Mouse (Mus musculus) B cell, adult 2 months (primary cell): Measurements from ENCODE around the gene Nsun2.

ENCODE experiments used
- DNase-seq, 2 experiments: peaks; one replicate each; pipeline ENCODE4 v3.0.0; 2022

Gene Nsun2

DNA sequence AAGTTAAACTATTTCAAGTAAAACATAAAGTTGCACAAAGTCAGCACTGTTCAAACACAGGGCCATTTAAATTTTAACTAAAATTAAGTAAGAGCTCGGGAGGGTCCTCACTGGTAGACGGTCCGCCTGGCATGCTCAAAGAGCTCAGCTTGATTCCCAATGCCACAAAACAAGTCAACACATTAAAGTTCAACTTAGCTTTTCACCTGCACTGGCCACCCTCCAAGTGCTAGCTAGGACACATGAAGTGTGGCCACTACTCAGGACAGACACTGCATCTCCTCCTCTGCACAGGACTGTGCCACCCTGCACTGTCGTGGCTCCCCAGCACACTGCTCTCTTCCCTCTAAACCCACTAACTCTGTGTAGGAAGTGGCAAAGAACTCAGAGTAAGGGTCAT is 7.7 kb upstream of the Nsun2 start:
- no peak for DNase-seq

DNA sequence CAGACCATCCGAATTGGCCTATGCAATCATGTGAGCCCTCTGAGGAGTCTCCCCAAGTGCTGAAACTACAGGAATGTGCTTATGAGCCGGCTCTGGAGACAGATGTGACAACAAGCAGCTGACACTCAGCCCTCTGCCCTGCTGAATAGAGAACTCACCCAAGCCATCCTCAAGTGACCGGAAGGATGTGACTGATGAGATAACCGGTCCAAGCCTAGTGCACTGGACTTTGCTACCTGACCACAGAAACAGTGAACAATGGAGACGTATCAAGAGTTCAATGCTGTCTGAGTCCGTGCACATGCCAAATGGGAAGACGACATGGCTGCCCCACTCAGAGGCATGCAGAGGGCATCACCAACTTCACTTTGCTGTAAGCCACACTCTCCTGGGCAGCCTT is 5.0 kb upstream of the Nsun2 start:
- no peak for DNase-seq

DNA sequence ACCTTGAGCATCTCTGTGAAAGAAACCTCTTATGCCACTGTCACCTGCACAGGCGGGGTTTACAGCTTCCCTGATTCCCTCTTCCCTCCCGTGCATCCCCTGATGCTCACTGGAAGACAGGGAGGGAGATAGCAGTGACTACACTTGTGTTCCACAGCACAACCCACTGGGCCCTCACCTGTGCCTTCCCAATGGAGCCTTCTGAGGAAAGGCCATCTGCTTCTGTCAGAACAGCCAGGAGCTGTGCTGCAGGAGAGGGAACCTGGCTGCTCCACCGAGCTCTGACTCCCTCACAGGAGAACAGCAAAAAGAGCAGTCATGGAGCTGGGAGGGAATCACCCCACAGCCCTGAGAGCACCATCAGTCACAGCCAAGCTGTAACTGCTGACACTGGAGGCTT is 3.4 kb upstream of the Nsun2 start:
- no peak for DNase-seq

DNA sequence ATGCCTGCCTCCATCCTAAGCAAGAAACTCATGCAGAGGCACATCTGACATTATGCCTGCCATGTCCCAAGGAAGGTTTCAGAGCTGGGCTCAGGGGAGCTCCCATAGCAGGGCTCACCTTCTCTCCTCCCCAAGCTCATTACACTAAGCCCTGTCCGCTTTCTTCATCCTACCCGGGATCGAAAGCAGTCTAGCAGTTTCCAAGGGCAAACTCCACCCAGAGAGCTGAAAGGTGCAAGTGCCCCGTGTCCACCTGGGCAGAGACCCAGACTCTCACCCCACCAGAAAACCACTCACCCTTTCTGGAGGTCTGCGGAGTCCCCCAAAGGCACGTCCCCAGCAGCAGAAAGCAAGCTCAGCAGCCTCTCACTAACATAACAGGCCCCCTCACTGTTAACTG is 2.6 kb upstream of the Nsun2 start:
- no peak for DNase-seq

DNA sequence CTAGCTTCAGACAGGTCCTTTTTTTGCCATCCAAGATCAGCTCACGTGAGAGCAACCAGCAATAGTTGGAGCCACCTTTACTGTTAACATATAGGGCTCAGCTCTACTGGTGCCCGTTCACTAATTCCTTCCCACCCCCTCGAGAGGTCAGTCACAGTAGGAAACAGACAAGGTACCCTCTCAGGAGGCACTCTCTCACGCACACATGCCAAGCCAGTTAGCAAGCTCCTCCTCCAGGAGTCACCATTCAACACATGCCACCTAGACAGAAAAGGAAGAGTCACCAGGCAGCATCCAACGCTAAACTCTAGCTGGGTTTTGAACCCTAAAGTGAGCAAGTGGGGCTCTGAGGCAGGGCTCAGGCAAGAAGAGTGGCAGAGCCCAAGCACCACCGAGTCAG is 2.1 kb upstream of the Nsun2 start:
- no peak for DNase-seq

DNA sequence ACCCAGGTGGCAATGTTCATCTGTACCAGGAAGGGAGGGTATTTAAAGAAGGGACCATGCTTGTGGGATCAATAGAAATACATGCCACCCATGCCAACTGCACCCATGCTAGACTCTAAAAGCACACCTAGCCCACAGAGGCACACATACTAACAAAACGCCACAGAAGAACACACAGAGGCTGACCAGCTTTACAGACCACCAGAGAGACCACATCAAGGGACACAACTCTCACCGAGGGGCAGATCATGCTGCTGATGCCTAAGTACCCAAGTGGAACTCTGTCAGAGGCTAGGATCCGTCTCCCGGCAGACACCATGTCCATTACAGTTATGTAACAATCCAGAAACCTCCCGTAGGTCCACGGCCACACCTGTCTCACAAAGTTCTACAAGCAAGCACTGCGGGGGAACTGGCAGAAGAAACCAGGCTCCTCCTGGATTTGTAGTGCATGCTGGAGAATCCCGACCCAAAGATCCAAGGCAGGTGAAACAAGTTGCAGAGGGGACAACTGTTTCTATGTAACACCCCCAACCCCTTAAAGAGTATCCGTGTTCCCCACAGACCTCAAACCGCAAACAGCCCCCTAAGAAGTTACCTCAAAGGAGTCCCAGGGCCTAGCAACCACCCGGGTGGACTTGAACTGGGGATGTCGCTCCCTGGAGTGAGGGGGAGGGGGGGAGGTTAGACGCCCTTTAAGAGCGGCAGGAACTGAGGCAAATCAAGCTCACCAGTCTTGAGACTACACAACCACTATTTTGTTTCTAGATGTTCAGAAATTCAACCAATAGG is 1.2 kb upstream of the Nsun2 start:
- DNase-seq = no peak

DNA sequence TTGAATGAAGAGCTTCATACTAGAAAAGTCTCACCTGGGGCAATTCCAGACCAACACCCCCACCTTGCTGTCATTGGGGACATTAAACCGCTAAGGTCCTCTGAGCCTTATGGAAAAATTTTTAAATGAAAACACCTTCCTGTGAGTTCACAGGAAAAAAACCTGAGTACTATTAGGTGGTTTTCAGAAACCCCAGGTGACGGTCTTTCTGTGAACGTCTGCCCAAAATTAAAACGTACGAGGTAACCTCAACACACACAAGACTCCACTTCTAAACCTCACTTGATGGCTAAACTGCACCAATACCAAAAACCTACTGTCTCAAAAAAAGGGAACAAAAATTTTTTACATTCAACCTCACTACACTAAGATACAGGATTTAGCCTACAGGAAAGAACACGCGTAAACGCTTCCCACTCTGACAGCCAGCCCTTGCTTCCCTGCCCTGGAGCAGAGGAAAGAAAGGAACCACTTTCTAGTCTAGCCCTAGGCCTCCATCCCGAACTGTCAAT is 597 bp upstream of the Nsun2 start:
- no peak for DNase-seq

DNA sequence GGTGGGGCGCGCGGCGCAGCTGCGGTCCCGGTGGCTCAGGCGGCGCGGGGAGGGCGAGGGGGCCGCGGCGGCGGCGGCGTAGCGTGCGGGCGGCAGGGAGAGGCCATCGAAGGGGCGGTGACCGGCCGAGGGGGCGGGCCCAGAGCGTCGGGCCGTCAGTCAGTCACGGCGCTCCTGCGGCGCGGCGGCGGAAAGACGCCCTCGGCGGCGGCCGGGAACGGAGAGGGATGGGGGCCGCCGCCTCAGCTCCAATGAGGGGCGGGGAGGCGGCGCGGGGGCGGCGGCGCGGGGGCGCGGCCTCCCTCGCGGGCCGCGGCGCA is 748 bp downstream of the Nsun2 start, which contains the start of gene Tent4a:
TSS of gene Tent4a (minus strand) at position 284 of the 320 bp plus-strand sequence.
- DNase-seq = no peak

DNA sequence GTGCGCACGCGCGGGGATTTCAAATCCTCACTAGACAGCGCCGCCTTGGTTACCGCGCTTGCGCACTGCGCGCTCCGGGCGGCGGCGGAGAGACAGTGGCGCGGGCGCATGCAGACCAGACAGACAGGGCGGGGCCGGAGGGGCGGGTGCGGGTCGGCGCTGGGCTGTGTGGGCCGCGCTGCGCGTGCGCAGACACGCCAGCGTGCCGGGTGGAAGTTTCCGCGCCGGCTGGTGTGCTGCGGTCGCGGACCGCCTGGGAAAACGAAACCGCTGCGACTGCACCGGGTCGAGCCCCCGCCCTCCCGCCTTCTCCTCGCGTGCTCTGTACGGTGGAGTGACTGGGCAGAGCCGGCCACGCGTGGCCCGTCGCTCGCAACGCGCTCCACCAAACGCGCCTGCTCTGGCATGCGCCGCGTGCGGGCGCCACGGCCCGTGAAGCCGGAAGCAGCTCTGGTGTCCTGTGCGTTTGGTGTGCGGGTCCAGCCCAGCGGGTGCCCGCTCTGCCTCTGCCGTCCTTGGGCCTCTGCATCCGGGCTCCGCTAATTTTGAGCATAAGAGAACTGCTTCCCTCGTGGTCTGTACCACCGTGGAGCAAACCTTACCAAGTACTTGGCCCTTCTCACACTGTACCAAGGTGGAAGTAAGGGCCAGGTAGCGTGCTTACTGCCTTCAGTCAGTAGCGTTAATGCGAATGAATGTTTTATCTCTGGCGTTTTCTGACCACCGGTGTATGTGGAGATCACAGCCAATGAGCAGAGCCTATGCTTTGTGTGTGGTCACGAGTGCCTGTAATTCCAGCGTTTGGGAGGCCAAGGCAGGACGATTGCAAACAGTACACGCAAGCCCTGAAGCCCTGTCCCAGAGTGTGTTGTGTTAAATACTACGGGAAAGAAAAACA is 1.4 kb downstream of the Nsun2 start:
- DNase-seq = peak; percentile 97 to 98

DNA sequence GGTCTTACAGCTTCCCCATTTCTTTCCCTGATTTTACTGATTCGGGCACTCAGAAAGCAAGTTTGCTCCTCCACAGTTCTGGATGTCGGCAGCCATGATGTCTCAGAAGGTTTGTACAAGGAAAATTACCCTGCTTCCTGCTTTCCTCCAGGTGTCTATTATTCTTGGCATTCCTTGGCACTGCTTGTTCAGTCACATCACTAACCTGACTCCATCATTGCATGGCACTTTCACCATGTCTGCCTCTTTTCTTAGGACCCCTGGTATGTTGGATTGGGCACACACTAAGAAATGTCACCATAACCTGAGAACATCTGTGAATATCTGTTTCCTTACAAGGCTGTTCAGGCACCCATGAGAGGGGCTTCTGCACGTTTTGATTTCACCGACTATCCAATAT is 2.5 kb downstream of the Nsun2 start:
- DNase-seq = no peak

DNA sequence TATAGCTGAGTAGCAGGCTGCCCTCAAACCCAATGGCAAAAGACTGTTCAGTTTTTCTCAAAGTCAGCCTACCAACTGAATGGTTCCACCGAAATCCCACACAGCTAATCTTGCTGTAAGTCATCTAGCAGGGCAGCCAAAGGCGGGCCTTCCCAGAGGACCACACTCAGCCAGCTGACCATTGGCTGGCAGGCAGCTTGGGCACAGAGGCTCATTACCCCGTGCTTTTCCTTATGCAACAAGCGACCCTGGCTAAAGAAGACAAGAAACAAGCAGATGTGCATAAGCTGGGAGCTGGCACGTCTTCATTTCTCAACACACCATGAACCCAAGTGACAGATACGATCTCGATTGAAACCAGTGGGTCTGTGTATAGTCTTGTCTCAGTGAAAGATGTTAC is 3.8 kb downstream of the Nsun2 start:
- DNase-seq = no peak

DNA sequence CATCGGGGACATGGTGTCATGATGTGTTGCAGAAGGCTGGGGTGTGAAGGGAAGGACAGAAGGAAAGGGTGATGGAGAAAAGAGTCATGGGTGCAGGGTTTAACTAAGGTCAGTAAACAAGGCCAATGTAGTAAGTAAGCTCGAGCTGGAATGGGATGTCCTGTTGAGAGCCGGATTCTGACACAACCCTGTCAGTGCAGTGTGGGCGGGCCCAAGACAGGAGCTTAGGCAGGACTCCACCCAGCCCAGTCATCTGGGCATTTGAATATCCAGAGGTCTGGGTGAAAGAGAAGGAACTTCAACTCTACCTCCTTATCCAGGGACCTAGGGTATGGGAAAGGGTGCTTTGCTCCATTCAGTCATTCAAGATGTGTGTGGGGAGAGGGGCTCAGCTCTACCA is 4.8 kb downstream of the Nsun2 start:
- no peak for DNase-seq

DNA sequence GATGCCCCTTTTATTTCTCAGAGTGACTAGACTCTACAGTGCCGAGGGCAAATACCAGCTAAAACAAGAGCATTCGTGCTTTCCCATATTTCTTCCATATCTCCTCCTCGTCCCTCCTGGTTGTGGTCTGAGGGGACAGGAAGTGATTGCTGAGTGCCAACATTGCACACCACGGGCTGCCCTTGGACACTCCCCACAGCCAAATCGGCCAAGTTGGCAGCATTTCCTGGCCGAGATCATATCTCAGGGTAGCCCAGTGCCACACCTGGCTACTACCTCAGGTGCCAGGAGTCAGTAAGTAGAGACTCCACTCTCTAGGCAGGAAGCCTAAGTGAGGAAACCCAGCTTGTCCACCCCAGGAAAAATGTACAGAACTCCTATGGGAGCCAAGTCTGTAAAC is 7.7 kb downstream of the Nsun2 start:
- DNase-seq = no peak

DNA sequence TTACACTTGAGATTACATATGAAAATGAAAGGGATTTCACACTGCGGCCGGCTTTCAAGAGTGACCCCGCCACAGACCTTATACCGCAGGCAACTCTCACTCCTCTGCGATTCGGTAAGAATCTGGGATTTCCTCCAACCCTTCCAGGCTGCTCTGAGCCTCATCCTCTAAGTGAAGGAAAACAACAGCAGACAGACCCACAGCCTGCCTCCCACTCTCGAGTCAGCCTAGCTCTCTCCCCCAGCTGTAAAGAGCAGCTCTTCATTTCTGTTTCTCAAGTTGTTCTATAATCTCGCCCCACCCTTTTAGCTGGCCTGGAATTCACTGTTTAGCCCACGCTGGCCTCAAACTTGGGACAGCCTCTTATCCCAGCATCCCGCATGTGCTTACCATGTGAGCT is 8.2 kb downstream of the Nsun2 start:
- DNase-seq = no peak

DNA sequence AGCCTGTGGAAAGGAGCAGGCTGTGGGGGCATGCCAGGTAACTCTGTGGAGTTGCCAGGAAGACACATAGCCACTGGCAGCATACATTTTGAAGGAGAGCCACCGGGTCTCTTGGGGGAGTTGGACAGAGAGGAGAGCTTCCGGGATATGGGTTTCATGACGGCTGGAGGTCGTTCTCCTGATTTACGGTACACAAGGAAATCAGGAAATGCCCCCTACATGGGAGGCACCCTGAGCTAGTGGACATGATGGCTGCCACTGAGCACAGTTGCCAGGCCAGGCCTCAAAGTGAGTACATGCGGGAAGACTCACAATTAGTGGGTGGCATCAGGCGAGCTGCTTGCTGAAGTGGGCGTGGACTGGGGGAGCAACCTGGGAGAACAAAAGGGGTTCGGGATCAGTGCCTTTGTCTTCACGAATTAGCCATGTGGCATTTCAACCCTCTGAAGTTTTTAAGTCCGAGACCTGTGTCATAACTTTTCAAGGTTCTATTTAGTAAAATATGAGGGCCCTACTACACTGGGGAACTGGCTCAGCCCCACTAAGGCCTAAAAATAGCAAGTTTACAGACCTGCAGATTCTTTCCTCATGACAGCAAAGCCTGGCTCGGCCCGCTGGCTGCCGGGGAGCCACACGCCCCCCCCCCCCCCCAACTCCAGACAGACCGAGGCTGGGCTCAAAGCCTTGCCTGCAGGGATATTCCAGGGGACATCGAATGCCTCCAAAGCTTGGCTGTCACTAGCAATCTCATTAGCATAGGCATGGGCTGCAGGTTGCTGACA is 9.2 kb downstream of the Nsun2 start:
- DNase-seq = no peak

DNA sequence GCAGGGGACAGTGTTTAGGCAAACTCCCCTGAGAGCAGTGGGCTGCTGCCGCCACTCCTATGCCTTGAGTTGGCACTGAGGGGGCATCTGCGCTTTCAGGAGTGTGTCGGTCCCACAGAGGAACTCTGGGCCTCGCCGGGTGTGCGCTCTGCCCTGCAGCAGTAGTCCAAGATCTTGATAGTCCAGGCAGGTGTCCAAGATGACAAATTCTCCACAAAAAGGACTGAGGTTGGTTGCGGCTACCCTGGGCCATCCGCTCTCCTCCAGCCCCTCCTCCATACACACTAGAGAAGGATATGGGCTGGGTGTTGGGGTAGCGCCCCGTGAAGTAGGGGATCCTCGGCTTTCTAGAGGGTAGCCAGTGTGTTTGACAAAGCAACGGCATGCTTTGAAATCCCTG is 10.0 kb downstream of the Nsun2 start:
- no peak for DNase-seq

DNA sequence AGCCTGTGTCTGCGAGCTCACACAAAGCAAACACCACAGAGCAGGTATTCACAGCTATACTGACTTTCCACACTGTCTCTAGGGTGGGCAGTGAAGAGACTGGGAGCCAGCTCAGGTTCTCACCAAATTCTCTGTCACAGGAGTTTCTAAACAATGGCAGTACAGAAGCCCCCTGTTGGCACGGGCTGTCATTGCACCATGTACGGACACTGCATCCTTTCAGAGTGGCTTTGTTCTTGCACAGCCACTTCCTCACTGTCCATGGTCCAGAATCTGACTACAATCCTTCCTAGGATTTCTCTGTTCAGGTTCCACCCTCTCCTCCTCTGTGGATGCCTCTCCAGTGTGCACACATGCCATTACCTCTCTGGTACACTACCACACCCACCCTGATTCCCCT is 11.5 kb downstream of the Nsun2 start:
- peak; percentile 75 to 79 for DNase-seq

DNA sequence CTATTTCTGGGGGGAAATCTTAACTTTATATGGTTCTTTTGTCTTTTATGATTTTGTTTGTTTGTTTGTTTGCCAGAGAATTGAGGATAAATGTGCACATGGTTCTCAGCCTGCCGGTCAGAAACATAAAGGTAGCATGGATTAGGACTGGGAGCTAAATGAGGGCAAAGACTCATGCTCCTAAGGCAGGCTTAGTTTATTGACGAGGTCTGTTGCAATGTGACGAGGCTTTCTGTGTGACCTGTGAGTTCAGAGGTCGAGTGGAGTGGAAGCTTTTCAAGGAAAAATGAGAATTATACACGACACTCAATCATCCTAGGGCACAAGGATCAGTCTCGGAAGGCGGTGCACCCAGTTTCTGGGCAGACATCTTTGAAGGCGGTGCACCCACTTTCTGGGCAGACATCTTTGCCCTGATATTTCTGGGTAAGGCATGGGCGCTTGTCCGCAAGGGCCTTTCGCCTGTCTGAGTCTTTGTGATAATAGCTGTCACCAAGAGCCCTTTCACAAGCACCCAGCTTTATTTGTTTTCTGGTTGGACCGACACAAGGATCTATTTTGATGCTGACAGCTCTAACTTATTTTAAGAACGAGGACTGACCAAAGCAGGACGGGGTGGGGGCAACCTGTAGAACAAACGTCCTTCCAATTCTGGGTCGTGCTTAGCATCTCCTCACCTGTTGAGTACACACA is 14.1 kb downstream of the Nsun2 start:
- DNase-seq = no peak

DNA sequence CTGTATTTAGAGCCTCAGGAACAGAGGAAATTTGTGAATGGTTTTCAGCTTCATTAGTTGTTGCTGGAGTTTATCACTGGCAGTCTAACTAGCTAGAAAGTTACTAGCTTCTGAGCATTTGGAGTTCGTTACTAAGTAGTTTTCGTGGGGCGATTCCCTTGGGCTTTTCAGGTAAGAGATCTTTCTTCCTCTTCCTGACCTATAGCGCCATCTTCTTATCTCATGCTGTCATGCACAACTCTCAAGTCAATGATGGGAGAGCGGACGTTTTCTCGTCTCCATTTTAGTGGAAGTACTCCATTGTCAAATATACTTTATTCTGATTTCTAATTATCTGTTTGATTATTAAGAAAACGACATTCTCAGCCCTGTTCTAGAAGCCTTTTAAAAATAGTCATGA is 16.4 kb downstream of the Nsun2 start:
- DNase-seq = no peak

DNA sequence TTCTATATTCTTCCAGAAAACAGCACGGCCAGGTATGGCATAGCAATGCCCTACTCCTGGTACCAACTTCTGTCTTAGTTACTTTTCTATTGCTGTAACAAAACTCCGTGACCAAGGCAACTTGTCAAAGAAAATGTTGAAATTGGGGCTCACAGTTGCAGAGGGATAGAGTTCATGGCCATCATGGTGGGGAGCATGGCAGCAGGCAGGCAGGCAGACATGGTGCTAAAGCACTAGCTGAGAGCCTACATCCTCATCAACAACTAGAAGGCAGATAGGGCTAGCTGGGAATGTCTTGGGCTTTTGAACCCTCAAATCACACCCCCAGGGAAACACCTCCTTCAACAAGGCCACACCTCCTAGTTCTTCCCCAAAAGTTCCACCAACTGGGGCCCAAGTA is 17.3 kb downstream of the Nsun2 start:
- no peak for DNase-seq

DNA sequence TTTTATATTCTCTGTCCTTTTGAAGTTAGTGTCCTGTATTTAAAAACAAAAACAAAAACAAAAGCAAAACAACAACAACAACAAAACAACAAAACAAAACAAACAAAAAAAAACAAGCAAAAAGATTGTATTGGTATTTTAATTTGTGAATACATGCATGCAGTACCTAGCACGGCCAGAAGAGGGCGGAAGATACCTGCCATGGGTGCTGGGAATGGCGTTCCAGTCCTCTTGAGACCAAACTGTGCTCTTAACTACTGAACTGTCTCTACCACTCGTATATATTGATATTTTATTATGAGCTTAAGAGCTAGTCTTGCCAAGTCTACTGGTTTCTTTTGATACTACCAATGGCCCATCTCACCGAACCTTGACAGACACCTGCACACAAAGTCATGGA is 19.5 kb downstream of the Nsun2 start:
- peak; percentile 59 to 60 for DNase-seq

DNA sequence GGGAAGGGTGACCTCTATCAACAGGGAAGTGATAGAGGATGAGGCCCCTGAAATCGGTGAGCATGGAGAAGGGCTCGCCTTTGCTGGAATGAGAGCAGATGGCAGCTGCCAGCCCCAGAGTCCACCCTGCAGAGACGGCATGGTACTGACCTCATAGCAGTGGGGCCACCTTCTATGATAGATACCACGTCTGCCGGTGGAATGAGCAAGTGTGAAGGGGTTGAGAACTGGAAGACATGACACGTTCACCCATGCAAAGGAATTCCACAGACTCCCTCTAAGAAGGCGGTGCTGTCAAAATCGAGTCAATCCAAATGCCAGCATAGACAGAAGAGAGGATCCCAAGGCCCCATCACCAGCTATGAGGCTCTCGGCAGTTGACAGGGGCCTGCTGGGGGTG is 20.7 kb downstream of the Nsun2 start:
- no peak for DNase-seq

DNA sequence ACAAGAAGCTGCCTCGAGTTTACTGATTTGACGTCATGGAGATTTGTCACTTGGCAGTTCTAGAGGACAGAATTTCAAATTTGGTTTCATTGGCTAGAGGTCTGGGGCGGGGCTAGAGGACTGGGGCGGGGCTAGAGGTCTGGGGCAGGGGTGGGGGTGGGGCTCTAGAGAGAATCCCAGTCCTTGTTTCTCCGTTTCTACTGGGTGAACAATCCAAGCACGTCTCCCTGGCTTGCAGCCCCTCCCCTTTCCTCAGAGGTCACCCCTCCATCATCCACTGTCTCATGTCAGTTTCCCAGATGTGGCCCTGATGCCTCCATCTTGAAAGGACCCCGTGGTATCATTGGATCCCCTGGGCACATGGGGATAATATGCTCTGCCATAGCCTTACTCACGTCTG is 21.5 kb downstream of the Nsun2 start:
- DNase-seq = no peak
